Mouse (Mus musculus) R1 (cell line): ENCODE measurements at regions not wholly inside any gene's neighbourhood (a gene's known extent, or its start where the extent isn't known, plus 50 kb on each side); places are given as distances from the start of the nearest gene placed in this dataset.

Experiments
- DNase-seq: peaks from one replicate; pipeline ENCODE4 v3.0.0-alpha.2; 2018; ENCODE audit warnings: low read depth, low spot score

GRCm38 (mm10) chr2:75408016-75408415 is 251.0 kb upstream of the Hnrnpa3 start:
- DNase-seq: no peak

- no peak for DNase-seq
Measured at GRCm38 (mm10) chr2:75409806-75410205, 249.3 kb upstream of the Hnrnpa3 start.

- no peak for DNase-seq
Measured at GRCm38 (mm10) chr2:75412735-75413134, 246.3 kb upstream of the Hnrnpa3 start.

GRCm38 (mm10) chr2:75418689-75419088 is 240.4 kb upstream of the Hnrnpa3 start:
- DNase-seq: no peak

- DNase-seq: no peak
Measured at GRCm38 (mm10) chr2:75419142-75419541, 239.9 kb upstream of the Hnrnpa3 start.

GRCm38 (mm10) chr2:75422798-75423685 is 236.0 kb upstream of the Hnrnpa3 start:
- DNase-seq: no peak

- no peak for DNase-seq
Measured at GRCm38 (mm10) chr2:75423872-75424271, 235.2 kb upstream of the Hnrnpa3 start.

- no peak for DNase-seq
Measured at GRCm38 (mm10) chr2:75424363-75424762, 234.7 kb upstream of the Hnrnpa3 start.

GRCm38 (mm10) chr2:75424911-75425310 is 234.2 kb upstream of the Hnrnpa3 start:
- no peak for DNase-seq

- DNase-seq: no peak
Measured at GRCm38 (mm10) chr2:75425384-75425783, 233.7 kb upstream of the Hnrnpa3 start.

- no peak for DNase-seq
Measured at GRCm38 (mm10) chr2:75425791-75426190, 233.3 kb upstream of the Hnrnpa3 start.

GRCm38 (mm10) chr2:75427936-75428458 is 231.1 kb upstream of the Hnrnpa3 start:
- DNase-seq: no peak

GRCm38 (mm10) chr2:75430161-75430940 is 228.7 kb upstream of the Hnrnpa3 start:
- DNase-seq: no peak

- no peak for DNase-seq
Measured at GRCm38 (mm10) chr2:75431981-75432380, 227.1 kb upstream of the Hnrnpa3 start.

- peak; percentile 15 for DNase-seq
Measured at GRCm38 (mm10) chr2:75434521-75434920, 224.5 kb upstream of the Hnrnpa3 start.

GRCm38 (mm10) chr2:75439522-75440230 is 219.4 kb upstream of the Hnrnpa3 start:
- no peak for DNase-seq

- no peak for DNase-seq
Measured at GRCm38 (mm10) chr2:75442632-75443031, 216.4 kb upstream of the Hnrnpa3 start.

GRCm38 (mm10) chr2:75445189-75445588 is 213.9 kb upstream of the Hnrnpa3 start:
- DNase-seq: no peak

GRCm38 (mm10) chr2:75446996-75447715 is 211.9 kb upstream of the Hnrnpa3 start:
- no peak for DNase-seq

- no peak for DNase-seq
Measured at GRCm38 (mm10) chr2:75448221-75448620, 210.8 kb upstream of the Hnrnpa3 start.

- DNase-seq: no peak
Measured at GRCm38 (mm10) chr2:75451846-75452267, 207.2 kb upstream of the Hnrnpa3 start.
